Mouse (Mus musculus): ENCODE measurements around the gene Spty2d1.

The Spty2d1 gene

DNA sequence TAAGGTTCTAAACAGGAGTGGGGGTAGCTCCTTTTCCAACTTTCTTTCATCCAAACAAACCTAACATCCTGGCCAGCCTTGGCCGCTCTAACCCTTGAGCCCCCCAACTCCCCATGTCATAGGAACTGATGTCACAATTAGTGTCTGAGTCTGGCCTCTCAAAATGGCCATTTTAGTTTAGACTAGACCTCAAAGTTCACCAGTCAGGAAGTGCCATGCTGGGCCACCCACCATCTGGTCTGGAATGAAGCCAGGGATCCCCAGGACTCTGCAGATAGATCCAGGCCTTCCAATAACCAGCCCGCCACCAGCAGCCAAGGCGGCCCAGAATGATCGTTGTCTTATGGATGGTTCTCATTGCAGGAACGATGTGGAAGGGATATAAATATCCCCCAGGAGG, 21.6 kb downstream of the Spty2d1 start:
- no peak for DNase-seq

GRCm38 (mm10) chr7:46985718-46986505, 22.3 kb downstream of the Spty2d1 start:
- no peak for DNase-seq

- DNase-seq = no peak
Observed at GRCm38 (mm10) chr7:46983280-46983679, 24.9 kb downstream of the Spty2d1 start, which contains the start of gene Gm9999. Gene Gm9999, plus strand, starts transcription at chr7:46983580.

DNA sequence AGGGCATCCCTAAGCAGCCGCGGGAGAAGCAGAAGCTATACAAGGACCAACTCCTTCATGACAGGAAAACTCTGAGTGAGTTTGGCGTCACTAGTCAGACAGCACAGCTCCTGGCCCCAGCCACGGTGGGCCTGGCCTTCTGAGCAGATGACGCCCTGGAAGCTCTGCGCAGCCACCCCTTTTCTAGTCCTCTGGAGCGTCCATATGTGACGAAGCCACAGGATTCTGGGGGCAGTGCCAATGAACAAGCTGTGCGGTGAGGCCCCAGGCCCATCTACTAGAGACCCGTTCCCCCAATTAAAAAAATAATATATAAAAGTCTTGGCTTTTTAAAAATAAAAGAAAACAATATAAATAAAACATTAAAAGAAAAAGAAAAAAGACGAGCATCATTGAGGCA, 32.8 kb downstream of the Spty2d1 start:
- DNase-seq = no peak

DNA sequence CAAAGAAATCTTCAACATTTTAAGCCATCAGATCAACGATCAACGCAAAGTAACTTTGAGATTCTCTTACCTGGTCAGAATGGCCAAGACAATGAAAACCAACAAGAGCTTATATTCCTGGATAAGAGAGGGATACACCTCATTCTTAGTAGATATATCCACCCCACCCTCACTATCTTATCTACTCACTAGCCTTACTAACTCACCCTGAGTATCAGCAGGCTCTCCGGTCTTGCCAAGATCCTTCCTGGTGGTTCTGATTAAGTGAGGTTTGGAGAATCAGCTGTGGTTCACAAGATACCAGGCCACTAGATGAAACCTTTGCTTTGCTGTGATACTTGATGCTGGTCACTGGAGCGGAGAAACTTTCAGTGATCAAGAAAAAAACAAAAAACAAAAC, 33.6 kb downstream of the Spty2d1 start:
- DNase-seq = no peak

GRCm38 (mm10) chr7:46969898-46970297, 38.3 kb downstream of the Spty2d1 start:
- DNase-seq = no peak

- no peak for DNase-seq
Observed at GRCm38 (mm10) chr7:46964070-46964469, 44.1 kb downstream of the Spty2d1 start.

DNA sequence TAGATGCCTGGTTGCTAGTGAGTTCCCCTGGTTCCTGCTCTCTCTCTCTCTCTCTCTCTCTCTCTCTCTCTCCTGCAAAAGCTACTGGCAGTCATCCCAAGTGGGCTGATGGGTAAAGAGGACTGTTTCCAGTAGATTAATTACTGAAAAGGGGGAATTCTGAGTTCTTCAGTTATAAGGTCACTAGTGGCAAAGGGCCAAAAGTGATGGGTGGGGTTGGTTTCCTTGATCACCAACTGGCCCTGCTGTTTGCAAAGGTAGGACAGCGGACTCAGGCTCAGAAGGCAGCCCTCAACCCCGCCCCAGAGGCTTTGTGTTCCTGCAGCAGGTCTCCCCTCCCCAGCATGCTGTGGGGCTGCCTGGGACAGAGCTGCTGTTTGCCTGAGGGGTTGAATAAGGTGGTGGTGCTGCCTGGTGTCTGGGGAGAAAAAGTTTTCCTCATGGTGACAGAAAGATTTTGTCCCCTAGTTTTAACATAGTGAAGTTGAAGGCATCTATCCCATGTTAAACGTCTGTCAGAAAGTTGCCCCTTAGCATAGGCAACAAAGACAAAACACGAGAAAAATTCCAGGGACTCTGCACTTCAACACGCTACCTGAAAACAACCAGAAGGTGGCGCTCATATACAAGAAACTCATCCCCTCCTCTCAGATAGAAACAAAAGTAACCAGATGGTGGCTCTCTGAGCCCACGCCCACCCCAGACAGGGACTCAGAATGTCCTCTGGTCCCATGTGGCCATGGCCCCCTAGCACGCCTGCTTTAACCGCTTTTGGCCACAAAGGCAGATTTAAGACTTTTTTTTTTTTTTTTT, 45.2 kb downstream of the Spty2d1 start:
- peak; percentile 59 for DNase-seq

DNA sequence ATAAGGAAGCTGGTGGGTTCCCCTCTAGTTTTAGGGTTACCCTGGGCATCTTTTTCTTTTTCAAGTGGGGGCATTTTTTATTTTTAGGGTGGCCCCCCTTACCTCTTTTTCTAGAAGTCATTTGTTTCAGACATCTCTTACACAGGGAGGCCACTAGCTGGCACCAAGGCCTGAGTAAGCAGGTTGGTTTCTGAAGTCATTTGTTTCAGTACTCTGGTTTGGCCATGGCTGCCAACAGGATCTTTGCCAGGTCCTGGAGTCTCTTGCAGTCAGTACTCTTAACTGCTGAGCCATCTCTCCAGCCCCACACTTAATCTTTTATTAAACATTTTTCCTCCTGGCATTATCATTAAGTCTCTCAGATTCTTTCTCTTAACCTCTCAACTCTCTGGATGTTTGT, 46.1 kb downstream of the Spty2d1 start:
- no peak for DNase-seq

DNA sequence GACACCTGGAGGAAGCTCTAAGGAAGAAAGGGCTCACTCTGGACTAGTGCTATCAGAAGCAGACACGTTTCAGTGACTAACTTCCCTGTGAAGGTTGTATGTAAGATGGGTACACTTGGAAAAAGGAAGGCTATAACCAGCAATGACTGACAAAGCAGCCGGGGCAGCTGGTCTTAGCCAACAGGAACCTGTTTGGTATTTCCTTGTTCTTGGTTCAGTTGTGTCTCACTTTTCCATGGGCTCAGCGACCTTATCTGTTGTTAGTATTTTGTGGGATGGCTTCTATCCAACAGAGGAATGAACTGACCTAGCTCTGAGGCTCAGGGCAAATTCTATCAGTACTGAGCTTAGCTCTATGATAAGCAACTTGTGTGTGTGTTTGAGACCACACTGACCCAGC, 47.2 kb downstream of the Spty2d1 start:
- peak; percentile 19 for DNase-seq

DNA sequence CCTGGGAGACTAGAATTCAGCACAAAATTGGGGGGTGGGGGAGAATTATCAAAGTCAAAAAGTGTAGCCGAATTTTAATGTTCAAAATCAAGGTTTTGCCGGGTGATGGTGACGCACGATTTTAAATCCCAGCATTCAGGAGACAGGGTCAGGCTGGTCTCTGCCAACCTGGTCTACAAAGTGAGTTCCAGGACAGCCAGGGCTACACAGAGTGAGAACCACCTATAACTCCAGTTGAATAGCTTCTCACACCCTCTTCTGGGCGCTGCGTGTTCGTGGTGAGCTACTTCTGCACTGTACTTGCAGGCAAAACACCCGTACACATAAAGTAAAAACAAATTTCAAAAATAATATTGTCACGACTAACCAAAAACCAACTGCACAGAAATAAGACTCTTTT, 49.4 kb downstream of the Spty2d1 start:
- no peak for DNase-seq

DNA sequence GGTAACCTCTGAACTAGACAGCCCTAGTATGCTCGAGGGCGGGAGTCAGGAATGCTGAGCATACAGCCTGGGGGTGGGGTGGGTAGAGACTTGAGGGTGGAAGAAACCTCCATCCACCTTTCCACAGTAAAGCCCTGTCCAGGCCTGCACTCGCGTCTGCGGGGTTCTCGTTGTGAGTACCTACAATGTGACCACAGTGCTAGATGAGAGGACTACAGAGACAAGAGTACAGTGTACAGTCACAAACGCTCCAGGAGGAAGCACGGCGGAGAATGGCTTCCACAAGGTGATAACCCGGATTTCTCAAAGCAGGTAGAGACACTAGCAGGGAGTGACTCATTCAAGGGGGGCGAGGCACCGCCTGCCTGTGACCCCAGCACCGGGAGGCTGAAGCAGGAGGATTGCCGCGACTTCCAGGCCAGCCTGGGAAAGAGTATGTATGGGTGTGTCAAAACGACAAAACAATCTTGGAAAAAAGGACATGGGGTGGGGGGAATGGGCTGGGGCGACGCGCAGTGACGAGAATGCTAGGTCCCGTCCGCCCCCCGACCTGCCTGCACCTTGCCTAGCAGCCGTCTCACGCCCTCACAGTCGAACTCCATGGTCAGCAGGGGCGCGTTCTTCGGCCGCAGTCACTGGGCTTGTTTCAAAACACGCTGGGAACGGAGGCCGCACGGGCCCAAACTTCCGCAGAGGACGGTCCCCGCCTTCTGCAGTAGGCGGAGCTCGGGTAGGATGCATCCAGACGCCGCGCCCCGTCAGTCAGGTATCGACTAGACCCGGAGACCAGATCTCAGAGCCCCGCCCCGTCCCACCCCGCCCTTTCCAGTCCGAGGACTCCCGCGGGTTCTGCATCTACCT, 50.1 kb downstream of the Spty2d1 start, which contains the start of gene Uevld:
TSS of gene Uevld (minus strand) at position 697 of the 861 bp plus-strand sequence.
- peak; percentile 94 for DNase-seq
